Mouse (Mus musculus) cortical plate, adult 2 months (tissue): ENCODE results near the gene Tsc22d3.

Source experiments
- CTCF ChIP-seq: fragments of 200-500 bp; IDR thresholded peaks from 2 replicates; pipeline ENCODE4 v1.5.1; 2011; ENCODE audit warnings: mild to moderate bottlenecking, control low read depth, low read length; ENCODE audit not compliant: insufficient read depth; ENCODE audit errors: extremely low read depth
- POLR2A ChIP-seq: fragments of 200-500 bp; IDR thresholded peaks from 2 replicates; pipeline ENCODE4 v1.6.1; 2011; ENCODE audit warnings: mild to moderate bottlenecking, low read length, control low read depth; ENCODE audit not compliant: insufficient read depth; ENCODE audit errors: extremely low read depth

- TF ChIP-seq CTCF (no peak), POLR2A (no peak)
Measured at GRCm38 (mm10) chrX:140599561-140600409, 674 bp downstream of the Tsc22d3 start.
